Mouse (Mus musculus) heart, embryonic 12.5 days (tissue): ENCODE measurements at regions not wholly inside any gene's neighbourhood (a gene's known extent, or its start where the extent isn't known, plus 50 kb on each side); places are given as distances from the start of the nearest gene placed in this dataset.

Experiments
- ATAC-seq: fragments of 200-750 bp; cut with Nextera tagmentation; 2 replicates; pipeline ENCODE4 v1.8.0; 2017; ENCODE audit warnings: moderate TSS enrichment, moderate library complexity; ENCODE audit not compliant: insufficient number of reproducible peaks, low FRiP score
- H3K27ac ChIP-seq: fragments of 300-500 bp; sonication (generic); 2 replicates; pipeline ENCODE4 v1.5.1; 2016; ENCODE audit warnings: mild to moderate bottlenecking, moderate library complexity; ENCODE audit not compliant: poor library complexity, severe bottlenecking
- H3K27me3 ChIP-seq: fragments of 300-500 bp; sonication (generic); replicated peaks from 2 replicates; pipeline ENCODE4 v1.6.1; 2016; ENCODE audit warnings: mild to moderate bottlenecking, moderate library complexity
- H3K36me3 ChIP-seq: fragments of 300-500 bp; sonication (generic); 2 replicates; pipeline ENCODE4 v1.6.1; 2016; ENCODE audit warnings: mild to moderate bottlenecking, moderate library complexity
- H3K4me1 ChIP-seq: fragments of 300-500 bp; sonication (generic); replicated peaks from 2 replicates; pipeline ENCODE4 v1.6.1; 2016; ENCODE audit warnings: mild to moderate bottlenecking
- H3K4me2 ChIP-seq: fragments of 300-500 bp; sonication (generic); 2 replicates; pipeline ENCODE4 v1.6.1; 2016; ENCODE audit warnings: mild to moderate bottlenecking, moderate library complexity
- H3K4me3 ChIP-seq: fragments of 300-500 bp; sonication (generic); 2 replicates; pipeline ENCODE4 v1.5.1; 2016; ENCODE audit warnings: mild to moderate bottlenecking
- H3K9ac ChIP-seq: fragments of 300-500 bp; sonication (generic); 2 replicates; pipeline ENCODE4 v1.6.1; 2016; ENCODE audit warnings: mild to moderate bottlenecking, moderate library complexity
- H3K9me3 ChIP-seq: fragments of 300-500 bp; sonication (generic); replicated peaks from 2 replicates; pipeline ENCODE4 v1.6.1; 2016; ENCODE audit warnings: mild to moderate bottlenecking, moderate library complexity
- WGBS: fragments of 180-500 bp; shearing (Covaris S2); methylation state at CpG from one replicate; pipeline ENCODE4 v1.1.7; 2016; 5-methylcytosine and 5-hydroxymethylcytosine counted together

GRCm38 (mm10) chr17:31732176-31732880 is 54.7 kb downstream of the Cryaa start:
- H3K27ac ChIP-seq: 0 out of 2 replicates have a peak overlapping the region, but pooled peaks have one; percentile 85
- ATAC-seq: no peak

GRCm38 (mm10) chr17:31734521-31734920 is 56.9 kb downstream of the Cryaa start:
- no peaks in the 10 kb centered on the region for H3K9me3 ChIP-seq
- H3K4me3 ChIP-seq: no peak overlapping the region
- H3K9ac ChIP-seq: no peak overlapping the region
- peaks cover 27% of the 10 kb centered on the region for H3K4me1 ChIP-seq
- no peak for ATAC-seq
- 44% methylated on average over 7 of the region's 7 CpGs for WGBS
- H3K4me2 ChIP-seq: no peak overlapping the region
- no peak overlapping the region for H3K27ac ChIP-seq
- H3K27me3 ChIP-seq: no peaks in the 10 kb centered on the region
- H3K36me3 ChIP-seq: no peaks in the 10 kb centered on the region

More at GRCm38 (mm10) chr17:31732176-31732880, 54.7 kb downstream of the Cryaa start:
- Histone ChIP-seq H3K4me3 (no peak overlapping the region), H3K4me2 (no peak overlapping the region), H3K27me3 (no peaks in the 10 kb centered on the region), H3K9me3 (no peaks in the 10 kb centered on the region), H3K4me1 (peaks cover 39% of the 10 kb centered on the region), H3K36me3 (no peaks in the 10 kb centered on the region), H3K9ac (0 out of 2 replicates have a peak overlapping the region, but pooled peaks have one; percentile 29)
- WGBS: 88% methylated on average over 32 of the region's 32 CpGs

GRCm38 (mm10) chr17:31736716-31737115 is 59.1 kb downstream of the Cryaa start:
- Histone ChIP-seq H3K9me3 (no peaks in the 10 kb centered on the region), H3K27ac (no peak overlapping the region), H3K4me1 (peaks cover 14% of the 10 kb centered on the region; the same call in 1 of the 2 replicates), H3K4me2 (no peak overlapping the region), H3K4me3 (no peak overlapping the region), H3K27me3 (no peaks in the 10 kb centered on the region), H3K9ac (no peak overlapping the region), H3K36me3 (no peaks in the 10 kb centered on the region)
- ATAC-seq: no peak
- 82% methylated on average over 6 of the region's 6 CpGs for WGBS

GRCm38 (mm10) chr17:31738249-31738648 is 60.6 kb downstream of the Cryaa start:
- Histone ChIP-seq H3K9ac (no peak overlapping the region), H3K27me3 (no peaks in the 10 kb centered on the region), H3K4me1 (peaks cover 12% of the 10 kb centered on the region; the same call in 1 of the 2 replicates), H3K4me2 (no peak overlapping the region), H3K36me3 (no peaks in the 10 kb centered on the region), H3K9me3 (no peaks in the 10 kb centered on the region), H3K27ac (no peak overlapping the region), H3K4me3 (no peak overlapping the region)
- ATAC-seq: no peak
- WGBS: 72% methylated on average over 3 of the region's 3 CpGs

- Histone ChIP-seq H3K9ac (no peak overlapping the region), H3K36me3 (no peaks in the 10 kb centered on the region), H3K27me3 (no peaks in the 10 kb centered on the region), H3K4me1 (peaks cover 10% of the 10 kb centered on the region; the same call in 1 of the 2 replicates), H3K4me3 (no peak overlapping the region), H3K27ac (no peak overlapping the region), H3K4me2 (no peak overlapping the region), H3K9me3 (no peaks in the 10 kb centered on the region)
- no peak for ATAC-seq
- WGBS: 71% methylated on average over 11 of the region's 11 CpGs
These were observed 62.0 kb downstream of the Cryaa start for GRCm38 (mm10) chr17:31739586-31739985.

GRCm38 (mm10) chr17:31740059-31740458 is 62.5 kb downstream of the Cryaa start:
- Histone ChIP-seq H3K4me3 (no peak overlapping the region), H3K4me1 (peaks cover 6% of the 10 kb centered on the region; the same call in 1 of the 2 replicates), H3K4me2 (no peak overlapping the region), H3K36me3 (no peaks in the 10 kb centered on the region), H3K9me3 (no peaks in the 10 kb centered on the region), H3K9ac (no peak overlapping the region), H3K27ac (no peak overlapping the region), H3K27me3 (no peaks in the 10 kb centered on the region)
- no peak for ATAC-seq
- WGBS: 79% methylated on average over 11 of the region's 11 CpGs

GRCm38 (mm10) chr17:31743656-31744055 is 66.0 kb downstream of the Cryaa start:
- Histone ChIP-seq H3K4me1 (peaks cover 39% of the 10 kb centered on the region), H3K4me2 (no peak overlapping the region)

GRCm38 (mm10) chr17:31746198-31747111 is 68.8 kb downstream of the Cryaa start:
- H3K9me3 ChIP-seq: no peaks in the 10 kb centered on the region
- peak; percentile 57 for ATAC-seq
- 0 out of 2 replicates have a peak, but pooled peaks cover under 1% of the 10 kb centered on the region for H3K27me3 ChIP-seq
- H3K9ac ChIP-seq: peak overlapping the region; percentile 51; the same call in 1 of the 2 replicates
- peak overlapping the region; percentile 96 for H3K27ac ChIP-seq
- H3K4me3 ChIP-seq: no peak overlapping the region
- H3K36me3 ChIP-seq: no peaks in the 10 kb centered on the region
- peak overlapping the region; percentile 53 for H3K4me2 ChIP-seq
- 12% methylated on average over 20 of the region's 20 CpGs for WGBS
- H3K4me1 ChIP-seq: peaks cover 44% of the 10 kb centered on the region

More at GRCm38 (mm10) chr17:31743656-31744055, 66.0 kb downstream of the Cryaa start:
- Histone ChIP-seq H3K27me3 (no peaks in the 10 kb centered on the region), H3K4me3 (no peak overlapping the region), H3K27ac (no peak overlapping the region), H3K9ac (no peak overlapping the region), H3K36me3 (no peaks in the 10 kb centered on the region), H3K9me3 (no peaks in the 10 kb centered on the region)
- ATAC-seq: no peak
- WGBS: 84% methylated on average over 4 of the region's 4 CpGs

GRCm38 (mm10) chr17:31747563-31747962 is 70.0 kb downstream of the Cryaa start:
- 0 out of 2 replicates have a peak, but pooled peaks have one; percentile 27 for ATAC-seq
- Histone ChIP-seq H3K36me3 (no peaks in the 10 kb centered on the region), H3K9me3 (no peaks in the 10 kb centered on the region), H3K4me2 (peak overlapping the region; percentile 53; the same call in 1 of the 2 replicates), H3K9ac (peak overlapping the region; percentile 21), H3K4me3 (no peak overlapping the region), H3K27me3 (0 out of 2 replicates have a peak, but pooled peaks cover 6% of the 10 kb centered on the region), H3K4me1 (peaks cover 44% of the 10 kb centered on the region), H3K27ac (peak overlapping the region; percentile 96)
- 56% methylated on average over 2 of the region's 2 CpGs for WGBS

- Histone ChIP-seq H3K9me3 (no peaks in the 10 kb centered on the region), H3K27ac (peak overlapping the region; percentile 96), H3K4me1 (peaks cover 44% of the 10 kb centered on the region), H3K4me2 (no peak overlapping the region), H3K36me3 (no peaks in the 10 kb centered on the region), H3K27me3 (0 out of 2 replicates have a peak, but pooled peaks cover 6% of the 10 kb centered on the region), H3K9ac (peak overlapping the region; percentile 13; the same call in 1 of the 2 replicates), H3K4me3 (no peak overlapping the region)
- ATAC-seq: no peak
- WGBS: 71% methylated on average over 2 of the region's 2 CpGs
These were observed 70.6 kb downstream of the Cryaa start for GRCm38 (mm10) chr17:31748158-31748557.

- no peaks in the 10 kb centered on the region for H3K9me3 ChIP-seq
These were observed 71.4 kb downstream of the Cryaa start for GRCm38 (mm10) chr17:31748971-31749370.

More at GRCm38 (mm10) chr17:31748971-31749370, 71.4 kb downstream of the Cryaa start:
- no peak for ATAC-seq
- H3K36me3 ChIP-seq: no peaks in the 10 kb centered on the region
- no peak overlapping the region for H3K4me2 ChIP-seq
- H3K4me3 ChIP-seq: no peak overlapping the region
- 73% methylated on average over 6 of the region's 6 CpGs for whole genome bisulfite sequencing
- H3K27me3 ChIP-seq: 0 out of 2 replicates have a peak, but pooled peaks cover 6% of the 10 kb centered on the region
- H3K27ac ChIP-seq: no peak overlapping the region
- H3K4me1 ChIP-seq: peaks cover 44% of the 10 kb centered on the region
- H3K9ac ChIP-seq: no peak overlapping the region
